Mouse (Mus musculus): Measurements from ENCODE around the gene Gipc3. TPM values are rescaled to one million over a fixed set of nuclear protein-coding genes. Genes with fewer than 3 reads are reported as not detected.

The Gipc3 gene
- polyA plus RNA-seq, 1 experiment from 2014 or later = not detected

- H3K27me3 ChIP-seq (ENCODE audit: control insufficient read depth, insufficient read depth, low read length) = no peaks in the 10 kb centered on the region
- no peak overlapping the region for H3K9ac ChIP-seq (ENCODE audit: low read length)
- no peaks in the 10 kb centered on the region for H3K36me3 ChIP-seq (ENCODE audit: control insufficient read depth, insufficient read depth, low read length)
- no peaks in the 10 kb centered on the region for H3K9me3 ChIP-seq (ENCODE audit: control insufficient read depth, low read length)
- no peak overlapping the region for H3K4me2 ChIP-seq (ENCODE audit: low read depth, low read length, severe bottlenecking)
- peaks cover 2% of the 10 kb centered on the region; the same call in 1 of the 2 replicates for H3K4me1 ChIP-seq (replicated peaks; ENCODE audit: control insufficient read depth, insufficient read depth, low read length)
- H3K4me3 ChIP-seq (ENCODE audit: low read depth, low read length) = no peak overlapping the region
- ATAC-seq (replicated peaks; ENCODE audit: low FRiP score) (no peak), DNase-seq (ENCODE audit: low spot score) (no peak)
- H3K27ac ChIP-seq (ENCODE audit: low read depth, low read length) = no peak overlapping the region
- 86% methylated on average over 9 of the region's 9 CpGs for WGBS
Measured at GRCm38 (mm10) chr10:81300352-81300907, 42.6 kb downstream of the Gipc3 start.

- Histone ChIP-seq H3K4me1 (replicated peaks; ENCODE audit: control insufficient read depth, insufficient read depth, low read length) (peaks cover 4% of the 10 kb centered on the region; the same call in 1 of the 2 replicates), H3K36me3 (ENCODE audit: control insufficient read depth, insufficient read depth, low read length) (no peaks in the 10 kb centered on the region), H3K9ac (ENCODE audit: low read length) (no peak overlapping the region), H3K9me3 (ENCODE audit: control insufficient read depth, low read length) (no peaks in the 10 kb centered on the region), H3K4me3 (ENCODE audit: low read depth, low read length) (no peak overlapping the region), H3K27me3 (ENCODE audit: control insufficient read depth, insufficient read depth, low read length) (no peaks in the 10 kb centered on the region), H3K27ac (ENCODE audit: low read depth, low read length) (no peak overlapping the region), H3K4me2 (ENCODE audit: low read depth, low read length, severe bottlenecking) (no peak overlapping the region)
- ATAC-seq (replicated peaks; ENCODE audit: low FRiP score) (no peak), DNase-seq (ENCODE audit: low spot score) (no peak)
- 92% methylated on average over 14 of the region's 14 CpGs for WGBS
Measured at GRCm38 (mm10) chr10:81299585-81300351, 43.3 kb downstream of the Gipc3 start.

GRCm38 (mm10) chr10:81298369-81299100 is 44.5 kb downstream of the Gipc3 start:
- DNase-seq (ENCODE audit: low spot score) (no peak), ATAC-seq (replicated peaks; ENCODE audit: low FRiP score) (no peak)
- WGBS = 96% methylated on average over 17 of the region's 17 CpGs
- Histone ChIP-seq H3K4me1 (replicated peaks; ENCODE audit: control insufficient read depth, insufficient read depth, low read length) (peaks cover 16% of the 10 kb centered on the region; the same call in 1 of the 2 replicates), H3K9me3 (ENCODE audit: control insufficient read depth, low read length) (no peaks in the 10 kb centered on the region), H3K4me3 (ENCODE audit: low read depth, low read length) (no peak overlapping the region), H3K27ac (ENCODE audit: low read depth, low read length) (no peak overlapping the region), H3K27me3 (ENCODE audit: control insufficient read depth, insufficient read depth, low read length) (no peaks in the 10 kb centered on the region), H3K9ac (ENCODE audit: low read length) (no peak overlapping the region), H3K36me3 (ENCODE audit: control insufficient read depth, insufficient read depth, low read length) (no peaks in the 10 kb centered on the region), H3K4me2 (ENCODE audit: low read depth, low read length, severe bottlenecking) (no peak overlapping the region)

GRCm38 (mm10) chr10:81297845-81298244 is 45.2 kb downstream of the Gipc3 start:
- no peak overlapping the region for H3K9ac ChIP-seq (ENCODE audit: low read length)
- no peaks in the 10 kb centered on the region for H3K36me3 ChIP-seq (ENCODE audit: control insufficient read depth, insufficient read depth, low read length)
- DNase-seq (ENCODE audit: low spot score) (no peak), ATAC-seq (replicated peaks; ENCODE audit: low FRiP score) (no peak)
- H3K4me2 ChIP-seq (ENCODE audit: low read depth, low read length, severe bottlenecking) = no peak overlapping the region
- no peaks in the 10 kb centered on the region for H3K9me3 ChIP-seq (ENCODE audit: control insufficient read depth, low read length)
- peaks cover 17% of the 10 kb centered on the region; the same call in 1 of the 2 replicates for H3K4me1 ChIP-seq (replicated peaks; ENCODE audit: control insufficient read depth, insufficient read depth, low read length)
- H3K27me3 ChIP-seq (ENCODE audit: control insufficient read depth, insufficient read depth, low read length) = no peaks in the 10 kb centered on the region
- no peak overlapping the region for H3K4me3 ChIP-seq (ENCODE audit: low read depth, low read length)
- H3K27ac ChIP-seq (ENCODE audit: low read depth, low read length) = no peak overlapping the region
- 79% methylated on average over 10 of the region's 10 CpGs for WGBS

DNA sequence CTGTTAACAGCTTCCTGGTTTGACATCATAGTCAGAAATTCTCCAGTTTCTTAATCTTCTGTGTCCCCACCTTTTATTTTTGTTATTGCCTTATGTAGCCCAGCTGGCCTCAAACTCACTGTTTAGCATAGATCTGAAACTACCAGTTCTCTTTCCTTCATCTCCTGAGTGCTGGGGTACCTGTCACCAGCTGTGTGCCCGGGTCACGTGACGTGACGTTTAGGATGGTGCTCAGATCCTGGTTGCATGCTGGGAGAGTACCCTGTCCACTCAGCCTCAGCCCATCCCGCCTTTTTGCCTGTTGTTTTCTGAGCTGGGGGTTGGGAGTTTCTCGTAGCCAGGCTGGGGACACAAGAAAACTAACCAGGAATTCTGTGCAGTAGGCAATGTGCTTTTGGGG is 45.8 kb downstream of the Gipc3 start:
- no peak for DNase-seq (ENCODE audit: low spot score)
- 83% methylated on average over 6 of the region's 6 CpGs for WGBS
- Histone ChIP-seq H3K27me3 (ENCODE audit: control insufficient read depth, insufficient read depth, low read length) (no peaks in the 10 kb centered on the region), H3K4me3 (ENCODE audit: low read depth, low read length) (no peak overlapping the region), H3K36me3 (ENCODE audit: control insufficient read depth, insufficient read depth, low read length) (no peaks in the 10 kb centered on the region), H3K4me2 (ENCODE audit: low read depth, low read length, severe bottlenecking) (no peak overlapping the region), H3K27ac (ENCODE audit: low read depth, low read length) (no peak overlapping the region), H3K9ac (ENCODE audit: low read length) (no peak overlapping the region), H3K9me3 (ENCODE audit: control insufficient read depth, low read length) (no peaks in the 10 kb centered on the region), H3K4me1 (replicated peaks; ENCODE audit: control insufficient read depth, insufficient read depth, low read length) (peaks cover 17% of the 10 kb centered on the region; the same call in 1 of the 2 replicates)
- no peak for ATAC-seq (replicated peaks; ENCODE audit: low FRiP score)

- Histone ChIP-seq H3K36me3 (ENCODE audit: control insufficient read depth, insufficient read depth, low read length) (no peaks in the 10 kb centered on the region), H3K4me3 (ENCODE audit: low read depth, low read length) (no peak overlapping the region), H3K9ac (ENCODE audit: low read length) (no peak overlapping the region), H3K27me3 (ENCODE audit: control insufficient read depth, insufficient read depth, low read length) (peaks cover 13% of the 10 kb centered on the region), H3K27ac (ENCODE audit: low read depth, low read length) (no peak overlapping the region), H3K9me3 (ENCODE audit: control insufficient read depth, low read length) (no peaks in the 10 kb centered on the region), H3K4me1 (replicated peaks; ENCODE audit: control insufficient read depth, insufficient read depth, low read length) (peaks cover 20% of the 10 kb centered on the region; the same call in 1 of the 2 replicates), H3K4me2 (ENCODE audit: low read depth, low read length, severe bottlenecking) (no peak overlapping the region)
- DNase-seq (ENCODE audit: low spot score) (no peak), ATAC-seq (replicated peaks; ENCODE audit: low FRiP score) (no peak)
- WGBS = 91% methylated on average over 6 of the region's 6 CpGs
Measured at GRCm38 (mm10) chr10:81295185-81295584, 47.9 kb downstream of the Gipc3 start.

DNA sequence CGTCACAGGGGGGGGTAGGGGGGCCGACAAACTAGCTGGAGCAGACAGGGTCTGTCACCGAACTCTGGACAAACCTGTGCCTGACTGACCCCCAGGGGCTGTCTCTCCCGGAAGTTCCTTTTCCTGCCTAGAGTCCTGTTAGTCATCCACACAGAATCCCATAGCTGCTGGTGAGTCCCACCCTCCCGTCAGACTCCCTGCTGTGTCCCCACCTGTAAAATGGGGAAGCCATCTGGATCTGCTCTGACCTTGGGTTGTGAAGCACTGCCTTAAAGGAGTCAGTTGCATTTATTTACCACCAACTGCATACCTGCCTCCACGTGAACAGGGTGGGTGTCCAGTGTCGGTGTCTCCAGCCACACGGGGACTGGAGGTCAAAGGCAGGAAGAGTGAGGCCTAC is 48.6 kb downstream of the Gipc3 start:
- Histone ChIP-seq H3K4me1 (replicated peaks; ENCODE audit: control insufficient read depth, insufficient read depth, low read length) (peaks cover 20% of the 10 kb centered on the region; the same call in 1 of the 2 replicates), H3K9ac (ENCODE audit: low read length) (peak overlapping the region; percentile 8; the same call in 1 of the 2 replicates), H3K36me3 (ENCODE audit: control insufficient read depth, insufficient read depth, low read length) (no peaks in the 10 kb centered on the region), H3K4me3 (ENCODE audit: low read depth, low read length) (peak overlapping the region; percentile 5; the same call in 1 of the 2 replicates), H3K27ac (ENCODE audit: low read depth, low read length) (no peak overlapping the region), H3K4me2 (ENCODE audit: low read depth, low read length, severe bottlenecking) (peak overlapping the region; percentile 95), H3K27me3 (ENCODE audit: control insufficient read depth, insufficient read depth, low read length) (peaks cover 19% of the 10 kb centered on the region), H3K9me3 (ENCODE audit: control insufficient read depth, low read length) (no peaks in the 10 kb centered on the region)
- ATAC-seq (replicated peaks; ENCODE audit: low FRiP score) (no peak), DNase-seq (ENCODE audit: low spot score) (no peak)
- WGBS = 70% methylated on average over 8 of the region's 8 CpGs

DNA sequence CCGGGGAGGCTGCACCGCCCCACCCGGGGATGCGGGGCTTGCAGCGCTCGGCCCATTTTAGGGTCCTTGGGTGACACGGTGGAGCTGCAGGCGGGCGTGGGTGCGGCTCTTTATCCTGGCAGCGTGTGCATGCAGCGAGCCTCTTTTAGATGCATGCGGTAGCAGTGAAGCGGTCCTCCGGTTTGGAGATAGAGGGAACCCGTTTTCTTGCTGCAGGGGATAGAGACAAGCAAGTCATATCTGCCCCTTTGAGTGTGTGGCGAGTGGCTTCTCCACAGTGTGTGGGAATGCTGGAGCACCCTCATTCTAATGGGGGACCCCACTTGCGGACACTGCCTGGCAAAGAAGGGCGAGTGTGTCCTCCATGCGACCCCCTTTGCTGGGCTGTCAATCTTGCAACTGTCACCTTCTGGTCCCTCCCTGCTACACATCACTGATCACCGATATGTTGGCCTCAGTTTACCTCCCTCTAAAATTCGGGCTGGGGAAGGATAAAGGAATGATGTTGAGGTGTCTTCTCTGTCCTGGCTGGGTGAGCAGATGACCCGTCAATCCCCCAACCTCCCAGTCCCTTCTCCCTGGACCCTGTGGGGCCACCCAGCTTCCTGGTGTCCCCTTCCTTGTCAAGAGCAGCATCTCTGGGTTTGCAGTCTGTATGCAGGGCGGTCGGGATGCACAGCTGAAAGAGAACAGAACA is 49.6 kb downstream of the Gipc3 start:
- Histone ChIP-seq H3K27me3 (ENCODE audit: control insufficient read depth, insufficient read depth, low read length) (peaks cover 20% of the 10 kb centered on the region), H3K4me3 (ENCODE audit: low read depth, low read length) (peak overlapping the region; percentile 82), H3K4me2 (ENCODE audit: low read depth, low read length, severe bottlenecking) (peak overlapping the region; percentile 95), H3K27ac (ENCODE audit: low read depth, low read length) (peak overlapping the region; percentile 65; the same call in 1 of the 2 replicates), H3K4me1 (replicated peaks; ENCODE audit: control insufficient read depth, insufficient read depth, low read length) (peaks cover 20% of the 10 kb centered on the region; the same call in 1 of the 2 replicates), H3K9me3 (ENCODE audit: control insufficient read depth, low read length) (no peaks in the 10 kb centered on the region), H3K36me3 (ENCODE audit: control insufficient read depth, insufficient read depth, low read length) (no peaks in the 10 kb centered on the region), H3K9ac (ENCODE audit: low read length) (peak overlapping the region; percentile 90)
- DNase-seq (ENCODE audit: low spot score) (no peak), ATAC-seq (replicated peaks; ENCODE audit: low FRiP score) (peak; percentile 1; the same call in 1 of the 2 replicates)
- WGBS = 6% methylated on average over 25 of the region's 25 CpGs

All from forebrain, embryonic 11.5 days (tissue).